Mouse (Mus musculus) stomach, embryonic 16.5 days (tissue): Measurements from ENCODE around the gene Polr2b. TPM values are rescaled to one million over a fixed set of nuclear protein-coding genes. Genes with fewer than 3 reads are reported as not detected.

Experiments
- ATAC-seq: fragments of 200-750 bp; cut with Nextera tagmentation; 2 replicates; pipeline ENCODE4 v1.8.0; 2017; ENCODE audit warnings: moderate number of reproducible peaks, moderate TSS enrichment; ENCODE audit not compliant: insufficient read depth, low FRiP score
- H3K27ac ChIP-seq: fragments of 300-500 bp; sonication (generic); 2 replicates; pipeline ENCODE4 v1.5.1; 2014; ENCODE audit warnings: low read length
- H3K27me3 ChIP-seq: fragments of 300-500 bp; sonication (generic); 2 replicates; pipeline ENCODE4 v1.6.1; 2014; ENCODE audit warnings: low read length, control low read depth, mixed read lengths; ENCODE audit not compliant: control insufficient read depth, insufficient read depth
- H3K36me3 ChIP-seq: fragments of 300-500 bp; sonication (generic); 2 replicates; pipeline ENCODE4 v1.6.1; 2014; ENCODE audit warnings: low read length; ENCODE audit not compliant: control insufficient read depth, insufficient read depth
- H3K4me1 ChIP-seq: fragments of 300-500 bp; sonication (generic); 2 replicates; pipeline ENCODE4 v1.6.1; 2014; ENCODE audit warnings: low read length, control low read depth, mixed read lengths; ENCODE audit not compliant: control insufficient read depth, insufficient read depth
- H3K4me2 ChIP-seq: fragments of 300-500 bp; sonication (generic); 2 replicates; pipeline ENCODE4 v1.6.1; 2014; ENCODE audit warnings: low read depth, low read length, mixed read lengths
- H3K4me3 ChIP-seq: fragments of 300-500 bp; sonication (generic); replicated peaks from 2 replicates; pipeline ENCODE4 v1.5.1; 2014; ENCODE audit warnings: mild to moderate bottlenecking, low read length
- H3K9ac ChIP-seq: fragments of 300-500 bp; sonication (generic); 2 replicates; pipeline ENCODE4 v1.6.1; 2014; ENCODE audit warnings: low read length
- H3K9me3 ChIP-seq: fragments of 300-500 bp; sonication (generic); replicated peaks from 2 replicates; pipeline ENCODE4 v1.6.1; 2016; ENCODE audit warnings: low read length, control low read depth; ENCODE audit not compliant: control insufficient read depth
- WGBS: fragments of 180-500 bp; shearing (Covaris S2); extraction: QIAGEN DNeasy Blood & Tissue Kit; methylation state at CpG from one replicate; pipeline ENCODE4 v1.1.7; 2014; 5-methylcytosine and 5-hydroxymethylcytosine counted together
- polyA plus RNA-seq: library from polyadenylated mRNA; unstranded; fragments of >200 nt; fragmentation: Nextera tagmentation; extraction: Ambion mirVana; gene quantifications from 2 replicates; pipeline ENCODE4 v1.2.1, GENCODE M21; 2015

Gene Polr2b
- polyA plus RNA-seq, 1 experiment from 2014 or later, result 51.1 TPM

DNA sequence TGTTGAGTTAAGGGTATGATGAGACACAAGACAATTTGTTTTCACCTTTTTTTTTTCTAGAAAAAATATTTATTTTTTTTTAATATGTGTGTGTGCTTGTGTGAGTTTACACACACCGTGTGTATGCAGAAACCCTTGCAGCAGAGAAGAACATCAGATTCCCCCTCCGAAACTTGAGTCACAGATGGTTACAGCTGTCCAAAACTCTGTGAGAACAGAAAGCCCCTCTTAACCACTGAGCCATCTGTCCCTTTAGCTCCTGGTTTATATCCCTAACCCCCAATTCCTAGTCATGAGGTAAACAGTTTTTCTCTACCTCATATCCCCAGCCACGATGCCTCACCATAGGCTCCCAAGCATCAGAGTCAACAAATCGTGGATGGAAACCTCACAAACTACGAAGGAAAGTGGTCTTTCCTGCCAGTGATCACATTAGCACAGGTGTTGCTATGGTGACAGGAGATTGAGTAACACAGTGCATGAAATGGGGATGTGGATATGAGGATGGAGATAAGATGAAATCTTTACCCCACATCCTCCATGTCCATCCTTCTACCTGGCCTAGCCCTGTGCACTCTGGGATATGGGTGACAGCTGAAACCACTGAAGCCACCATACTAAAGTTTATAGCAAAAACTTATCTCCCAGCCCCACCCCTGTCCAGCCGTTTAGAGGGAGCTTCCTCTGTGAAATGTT lies 76.1 kb downstream of the Polr2b start:
- no peak overlapping the region for H3K4me3 ChIP-seq
- H3K4me1 ChIP-seq, result peaks cover 18% of the 10 kb centered on the region
- no peak overlapping the region for H3K4me2 ChIP-seq
- no peaks in the 10 kb centered on the region for H3K27me3 ChIP-seq
- 61% methylated on average over 6 of the region's 6 CpGs for WGBS
- H3K36me3 ChIP-seq, result no peaks in the 10 kb centered on the region
- no peak overlapping the region for H3K9ac ChIP-seq
- ATAC-seq, result no peak
- peak overlapping the region; percentile 10; the same call in 1 of the 2 replicates for H3K27ac ChIP-seq
- H3K9me3 ChIP-seq, result no peaks in the 10 kb centered on the region

DNA sequence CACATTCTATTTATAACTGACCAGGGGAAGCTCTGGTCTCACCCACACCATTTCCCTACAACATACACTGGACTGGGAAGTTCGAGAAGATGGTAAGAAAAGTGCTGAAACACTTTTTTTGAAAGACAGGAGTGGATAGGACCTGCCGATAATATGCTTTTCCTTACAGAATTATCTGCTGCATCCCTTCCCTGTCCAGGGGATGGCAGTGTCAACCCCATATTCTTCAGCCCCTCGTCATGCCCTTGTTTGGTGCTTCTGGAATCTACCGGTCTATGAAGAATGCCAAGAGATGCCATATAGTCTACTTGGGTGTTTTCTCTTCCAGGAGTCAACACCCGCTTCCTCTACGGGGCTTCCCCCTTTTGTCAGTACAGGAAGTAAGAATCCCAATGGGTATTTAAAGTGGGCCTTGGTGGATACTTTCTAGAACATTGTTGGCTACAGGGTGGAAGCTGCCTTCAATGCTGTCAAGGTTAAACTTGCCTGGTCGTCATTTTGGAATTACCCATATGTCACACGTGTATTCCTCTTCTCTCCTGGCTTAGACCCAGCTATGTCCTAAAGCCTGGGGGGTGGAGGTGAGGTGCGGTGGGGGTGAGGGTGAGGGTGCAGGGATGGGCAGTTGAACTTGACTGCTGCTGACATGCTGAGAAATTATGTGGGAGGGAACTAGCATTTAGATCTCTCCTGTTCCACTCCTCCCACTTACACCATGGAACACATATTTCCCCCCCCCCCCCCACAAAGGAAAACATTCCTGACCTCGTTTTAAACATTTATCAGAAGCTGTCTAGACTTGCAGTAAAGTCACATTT lies 76.9 kb downstream of the Polr2b start:
- Histone ChIP-seq H3K9me3 (no peaks in the 10 kb centered on the region), H3K27ac (peak overlapping the region; percentile 10; the same call in 1 of the 2 replicates), H3K4me3 (no peak overlapping the region), H3K27me3 (no peaks in the 10 kb centered on the region), H3K4me1 (peaks cover 18% of the 10 kb centered on the region), H3K4me2 (no peak overlapping the region), H3K9ac (no peak overlapping the region), H3K36me3 (no peaks in the 10 kb centered on the region)
- peak; percentile 35; the same call in 1 of the 2 replicates for ATAC-seq
- 62% methylated on average over 10 of the region's 10 CpGs for WGBS

DNA sequence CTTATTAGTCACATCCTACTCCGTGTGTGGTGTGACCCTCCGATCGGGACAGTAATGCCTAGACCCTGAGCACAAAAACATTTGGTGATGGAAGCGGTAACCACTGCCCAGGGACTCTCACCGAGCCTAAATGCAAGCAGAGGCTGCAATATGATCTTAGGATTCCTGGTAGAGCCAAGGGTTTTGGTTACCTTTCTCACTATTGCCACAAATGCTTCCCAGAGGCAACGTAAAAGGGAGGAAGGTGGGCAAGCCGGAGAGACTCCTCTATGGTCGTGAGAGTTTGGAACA lies 77.4 kb downstream of the Polr2b start:
- 59% methylated on average over 8 of the region's 8 CpGs for WGBS
- Histone ChIP-seq H3K9ac (no peak overlapping the region), H3K27ac (peak overlapping the region; percentile 17; the same call in 1 of the 2 replicates), H3K9me3 (no peaks in the 10 kb centered on the region), H3K27me3 (no peaks in the 10 kb centered on the region), H3K4me1 (peaks cover 18% of the 10 kb centered on the region), H3K4me3 (no peak overlapping the region), H3K4me2 (no peak overlapping the region), H3K36me3 (no peaks in the 10 kb centered on the region)
- no peak; the same call in 1 of the 2 replicates for ATAC-seq

DNA sequence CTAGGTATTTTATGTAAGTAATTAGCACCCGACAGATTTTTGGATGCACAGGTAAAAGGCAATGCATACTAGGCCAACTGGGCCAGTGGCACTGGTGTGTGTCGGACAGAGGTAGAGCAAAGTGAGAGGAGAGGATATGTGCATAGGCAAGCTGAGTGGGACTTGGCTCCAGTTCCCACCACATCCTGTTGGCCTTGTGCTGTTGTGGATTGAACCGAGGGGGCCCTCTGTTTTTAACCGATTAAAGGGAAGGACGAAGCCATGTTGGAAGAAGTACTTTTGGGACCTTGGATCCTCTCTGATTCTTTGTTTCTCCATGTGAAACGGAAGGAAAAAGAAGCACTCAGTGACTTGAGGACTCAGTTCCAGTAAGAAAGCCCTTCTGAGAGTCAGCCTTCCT lies 78.4 kb downstream of the Polr2b start:
- Histone ChIP-seq H3K27me3 (no peaks in the 10 kb centered on the region), H3K4me2 (no peak overlapping the region), H3K36me3 (no peaks in the 10 kb centered on the region), H3K9ac (no peak overlapping the region), H3K4me3 (no peak overlapping the region), H3K9me3 (no peaks in the 10 kb centered on the region), H3K27ac (no peak overlapping the region), H3K4me1 (peaks cover 18% of the 10 kb centered on the region)
- WGBS, result 74% methylated on average over 6 of the region's 6 CpGs
- no peak for ATAC-seq

DNA sequence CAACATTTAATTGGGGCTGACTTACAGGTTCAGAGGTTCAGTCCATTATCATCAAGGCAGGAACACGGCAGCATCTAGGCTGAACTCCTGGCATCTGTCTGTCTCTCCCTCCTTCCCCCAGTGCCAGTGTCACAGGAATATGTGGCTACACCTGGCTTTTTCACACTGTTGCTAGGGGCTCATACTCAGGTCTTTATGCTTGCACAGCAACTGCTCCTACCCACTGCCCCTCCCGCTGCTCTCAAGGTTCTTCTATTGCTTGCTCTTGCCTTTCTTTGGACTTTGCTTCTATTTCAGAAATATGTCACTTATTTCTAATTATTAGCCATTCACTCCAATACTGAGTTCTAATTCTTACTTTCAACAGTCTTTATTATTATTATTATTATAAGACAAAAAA lies 80.3 kb downstream of the Polr2b start:
- no peak for ATAC-seq
- H3K4me3 ChIP-seq, result no peak overlapping the region
- H3K27ac ChIP-seq, result no peak overlapping the region
- no peaks in the 10 kb centered on the region for H3K27me3 ChIP-seq
- H3K4me1 ChIP-seq, result peaks cover 15% of the 10 kb centered on the region
- H3K9ac ChIP-seq, result no peak overlapping the region
- no peaks in the 10 kb centered on the region for H3K9me3 ChIP-seq
- H3K36me3 ChIP-seq, result no peaks in the 10 kb centered on the region
- 84% methylated on average over 2 of the region's 2 CpGs for WGBS
- no peak overlapping the region for H3K4me2 ChIP-seq

DNA sequence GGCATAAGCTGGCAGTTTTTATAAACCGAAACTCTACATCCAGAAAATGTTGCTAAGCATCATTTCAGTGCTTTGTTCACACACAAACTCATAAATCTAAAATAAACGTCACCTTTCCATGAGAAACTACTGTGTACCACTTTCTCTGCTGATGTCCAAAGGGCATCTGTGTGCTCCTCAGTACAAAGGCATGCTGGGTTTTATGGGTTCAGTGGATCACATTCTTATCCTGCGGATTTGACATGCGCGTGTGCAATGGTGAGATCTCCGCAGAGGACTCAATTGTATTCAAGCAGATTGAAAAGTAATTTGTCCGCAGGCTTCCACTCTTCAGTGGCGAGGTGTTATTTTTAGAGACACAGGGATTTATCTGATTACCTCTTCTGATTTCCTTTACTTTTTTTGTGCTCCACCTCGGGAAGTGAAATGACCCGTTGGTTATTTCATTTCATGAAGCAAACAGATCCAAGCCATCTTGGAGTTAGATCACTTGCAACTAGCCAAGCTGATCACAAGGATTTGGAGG lies 83.2 kb downstream of the Polr2b start:
- Histone ChIP-seq H3K9me3 (no peaks in the 10 kb centered on the region), H3K4me3 (no peak overlapping the region), H3K9ac (no peak overlapping the region), H3K27ac (no peak overlapping the region), H3K36me3 (no peaks in the 10 kb centered on the region), H3K27me3 (no peaks in the 10 kb centered on the region), H3K4me1 (0 out of 2 replicates have a peak, but pooled peaks cover 2% of the 10 kb centered on the region), H3K4me2 (no peak overlapping the region)
- no peak for ATAC-seq
- WGBS, result 85% methylated on average over 10 of the region's 10 CpGs

DNA sequence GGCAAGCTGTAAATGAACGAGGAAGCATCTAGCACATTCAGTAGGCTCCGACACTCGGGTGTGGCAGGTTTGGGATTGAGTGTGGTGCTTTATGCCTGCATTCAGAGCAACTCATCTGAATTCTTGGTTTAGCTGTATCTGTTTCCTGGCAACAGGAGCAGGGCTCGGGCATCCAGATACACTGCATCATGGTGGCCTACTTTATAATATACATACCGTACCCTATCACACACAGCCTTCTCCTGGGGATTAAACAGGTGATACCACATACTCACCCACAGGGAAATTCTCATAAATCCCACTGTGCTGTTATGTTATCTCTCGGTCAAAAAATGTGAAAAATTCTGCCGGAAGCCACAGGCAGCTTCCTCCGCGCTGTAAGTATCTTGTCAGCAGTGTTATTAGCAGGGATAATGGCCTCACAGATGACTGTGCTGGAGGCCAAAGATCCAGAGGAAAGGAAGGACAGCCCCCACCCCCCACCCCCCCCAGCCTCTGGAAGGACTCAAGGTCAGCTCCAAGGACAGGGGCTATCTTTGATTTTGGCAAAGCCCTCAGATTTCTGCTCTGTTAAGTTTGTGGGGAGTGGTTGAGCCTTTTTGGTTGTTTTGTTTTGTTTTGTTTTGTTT lies 84.2 kb downstream of the Polr2b start:
- whole genome bisulfite sequencing, result 66% methylated on average over 9 of the region's 9 CpGs
- H3K27me3 ChIP-seq, result no peaks in the 10 kb centered on the region
- no peak overlapping the region for H3K4me3 ChIP-seq
- no peaks in the 10 kb centered on the region for H3K36me3 ChIP-seq
- no peak for ATAC-seq
- no peak overlapping the region for H3K9ac ChIP-seq
- H3K27ac ChIP-seq, result no peak overlapping the region
- H3K4me2 ChIP-seq, result no peak overlapping the region
- peaks cover 10% of the 10 kb centered on the region for H3K4me1 ChIP-seq
- no peaks in the 10 kb centered on the region for H3K9me3 ChIP-seq

DNA sequence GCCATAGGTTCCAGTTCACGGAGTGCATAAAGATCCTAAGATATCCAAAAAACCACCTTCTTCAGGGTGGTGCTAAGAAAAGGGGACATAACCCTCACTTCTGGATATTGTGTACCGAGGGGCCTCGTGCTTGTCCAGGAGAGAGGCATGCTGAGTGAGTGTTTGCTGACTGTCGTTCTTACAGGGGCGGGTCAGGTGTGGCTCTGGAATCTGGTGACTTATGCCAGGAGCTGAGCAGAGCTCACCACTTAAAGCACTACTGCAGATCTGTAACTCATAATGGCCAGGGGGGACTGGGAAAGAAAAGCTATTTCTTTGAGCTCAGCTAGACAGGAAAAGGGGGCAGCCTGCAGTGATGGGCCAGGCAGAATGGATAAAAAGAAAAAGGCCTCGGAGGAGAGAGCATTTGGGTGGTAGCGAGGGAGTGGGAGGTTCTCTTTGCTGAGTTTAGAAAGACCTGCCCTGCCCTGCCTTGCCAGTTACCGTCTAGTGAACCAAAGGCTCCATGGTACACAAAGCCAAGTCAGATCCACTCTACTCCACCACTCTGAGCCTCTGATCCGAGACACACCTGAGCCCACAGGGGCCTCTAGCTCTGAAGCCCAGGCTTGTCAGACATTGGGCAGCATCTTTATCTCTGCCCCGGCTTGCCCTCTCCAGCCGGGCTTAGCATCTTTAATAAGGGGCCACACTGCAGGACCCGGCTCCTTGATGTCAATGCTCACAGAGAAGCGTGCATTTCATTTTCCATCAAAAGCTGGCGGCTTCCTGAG lies 88.5 kb downstream of the Polr2b start:
- Histone ChIP-seq H3K4me3 (no peak overlapping the region), H3K9ac (no peak overlapping the region), H3K27me3 (no peaks in the 10 kb centered on the region), H3K4me1 (peaks cover 29% of the 10 kb centered on the region), H3K36me3 (no peaks in the 10 kb centered on the region), H3K4me2 (no peak overlapping the region), H3K27ac (peak overlapping the region; percentile 47), H3K9me3 (no peaks in the 10 kb centered on the region)
- WGBS, result 64% methylated on average over 14 of the region's 14 CpGs
- peak; percentile 54; the same call in 1 of the 2 replicates for ATAC-seq
